Mouse (Mus musculus): ENCODE measurements at regions not wholly inside any gene's neighbourhood (a gene's known extent, or its start where the extent isn't known, plus 50 kb on each side); places are given as distances from the start of the nearest gene placed in this dataset.

DNA sequence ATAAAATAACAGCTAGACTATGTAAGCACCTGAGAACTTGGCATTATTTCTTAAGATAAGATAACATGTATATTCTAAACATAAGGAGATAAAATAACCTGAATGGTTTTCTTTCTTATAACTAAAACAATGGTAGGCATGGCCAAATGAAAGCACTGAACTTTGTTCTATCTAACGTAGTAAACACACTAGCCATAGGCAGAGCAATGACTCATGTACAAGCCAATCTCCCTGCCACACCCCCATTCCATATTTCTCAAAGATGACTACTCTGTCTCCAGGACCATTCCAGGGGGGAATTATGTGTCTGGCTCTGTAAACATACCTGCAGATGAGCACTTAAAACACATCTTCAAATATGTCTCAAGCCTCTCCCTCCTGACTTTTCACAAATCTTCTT is 80.6 kb upstream of the Slc7a11 start:
- DNase-seq (ENCODE audit: low read depth) = no peak

- DNase-seq (ENCODE audit: low read depth) = no peak
Measured at GRCm38 (mm10) chr3:50507211-50507610, 63.8 kb upstream of the Slc7a11 start.

All from c-Kit-positive CD71-negative TER-119-negative erythroid progenitor cells, embryonic 14.5 days (primary cell).